Mouse (Mus musculus): ENCODE data around the gene Cotl1.

Cotl1 gene

GRCm38 (mm10) chr8:119817446-119817845 lies 22.9 kb downstream of the Cotl1 start:
- DNase-seq (ENCODE audit: low spot score) = no peak

GRCm38 (mm10) chr8:119816219-119816618 lies 24.1 kb downstream of the Cotl1 start:
- DNase-seq (ENCODE audit: low spot score) = no peak

GRCm38 (mm10) chr8:119812650-119813431 lies 27.5 kb downstream of the Cotl1 start:
- no peak for DNase-seq (ENCODE audit: low spot score)

- no peak for DNase-seq (ENCODE audit: low spot score)
These were observed 28.4 kb downstream of the Cotl1 start for GRCm38 (mm10) chr8:119811925-119812324.

GRCm38 (mm10) chr8:119810953-119811499 lies 29.3 kb downstream of the Cotl1 start:
- no peak for DNase-seq (ENCODE audit: low spot score)

- no peak for DNase-seq (ENCODE audit: low spot score)
These were observed 30.0 kb downstream of the Cotl1 start for GRCm38 (mm10) chr8:119810127-119810868.

- DNase-seq (ENCODE audit: low spot score) = no peak
These were observed 30.7 kb downstream of the Cotl1 start for GRCm38 (mm10) chr8:119809620-119810019.

GRCm38 (mm10) chr8:119807687-119808086 lies 32.7 kb downstream of the Cotl1 start:
- no peak for DNase-seq (ENCODE audit: low spot score)

- no peak for DNase-seq (ENCODE audit: low spot score)
These were observed 33.7 kb downstream of the Cotl1 start for GRCm38 (mm10) chr8:119806422-119807263.

- DNase-seq (ENCODE audit: low spot score) = no peak
These were observed 35.1 kb downstream of the Cotl1 start for GRCm38 (mm10) chr8:119805275-119805674.

- DNase-seq (ENCODE audit: low spot score) = peak; percentile 37
These were observed 37.8 kb downstream of the Cotl1 start for GRCm38 (mm10) chr8:119802592-119802991.

- peak; percentile 43 for DNase-seq (ENCODE audit: low spot score)
These were observed 39.2 kb downstream of the Cotl1 start for GRCm38 (mm10) chr8:119801168-119801567.

- no peak for DNase-seq (ENCODE audit: low spot score)
These were observed 41.4 kb downstream of the Cotl1 start for GRCm38 (mm10) chr8:119798965-119799264.

- peak; percentile 59 for DNase-seq (ENCODE audit: low spot score)
These were observed 42.0 kb downstream of the Cotl1 start for GRCm38 (mm10) chr8:119798170-119798964.

- DNase-seq (ENCODE audit: low spot score) = no peak
These were observed 44.7 kb downstream of the Cotl1 start for GRCm38 (mm10) chr8:119795651-119796050.

GRCm38 (mm10) chr8:119794689-119795088 lies 45.7 kb downstream of the Cotl1 start:
- DNase-seq (ENCODE audit: low spot score) = no peak

- DNase-seq (ENCODE audit: low spot score) = peak; percentile 85
These were observed 48.3 kb downstream of the Cotl1 start for GRCm38 (mm10) chr8:119791804-119792704.

- DNase-seq (ENCODE audit: low spot score) = no peak
These were observed 50.8 kb downstream of the Cotl1 start for GRCm38 (mm10) chr8:119789581-119789980.

GRCm38 (mm10) chr8:119788607-119789381 lies 51.5 kb downstream of the Cotl1 start:
- no peak for DNase-seq (ENCODE audit: low spot score)

- no peak for DNase-seq (ENCODE audit: low spot score)
These were observed 53.0 kb downstream of the Cotl1 start for GRCm38 (mm10) chr8:119787341-119787740.
